Mouse (Mus musculus) heart, embryonic 15.5 days (tissue): ENCODE measurements around the gene Rtf2. TPM values are rescaled to one million over a fixed set of nuclear protein-coding genes. Genes with fewer than 3 reads are reported as not detected.

Experiments
- ATAC-seq: fragments of 200-750 bp; cut with Nextera tagmentation; replicated peaks from 2 replicates; pipeline ENCODE4 v1.8.0; 2017; ENCODE audit warnings: low read depth, moderate TSS enrichment; ENCODE audit not compliant: insufficient number of reproducible peaks, insufficient read depth, low FRiP score
- H3K27ac ChIP-seq: fragments of 300-500 bp; sonication (generic); 2 replicates; pipeline ENCODE4 v1.5.1; 2015; ENCODE audit warnings: mild to moderate bottlenecking, inconsistent platforms
- H3K27me3 ChIP-seq: fragments of 300-500 bp; sonication (generic); 2 replicates; pipeline ENCODE4 v1.6.1; 2015; ENCODE audit warnings: inconsistent platforms
- H3K36me3 ChIP-seq: fragments of 300-500 bp; sonication (generic); 2 replicates; pipeline ENCODE4 v1.6.1; 2015; ENCODE audit warnings: mild to moderate bottlenecking, inconsistent platforms
- H3K4me1 ChIP-seq: fragments of 300-500 bp; sonication (generic); replicated peaks from 2 replicates; pipeline ENCODE4 v1.6.1; 2015; ENCODE audit warnings: inconsistent platforms
- H3K4me2 ChIP-seq: fragments of 300-500 bp; sonication (generic); 2 replicates; pipeline ENCODE4 v1.6.1; 2015; ENCODE audit warnings: inconsistent platforms, mild to moderate bottlenecking, moderate library complexity
- H3K4me3 ChIP-seq: fragments of 300-500 bp; sonication (generic); 2 replicates; pipeline ENCODE4 v1.5.1; 2015; ENCODE audit warnings: mild to moderate bottlenecking, inconsistent platforms
- H3K9ac ChIP-seq: fragments of 300-500 bp; sonication (generic); 2 replicates; pipeline ENCODE4 v1.6.1; 2015; ENCODE audit warnings: mild to moderate bottlenecking, inconsistent platforms
- H3K9me3 ChIP-seq: fragments of 300-500 bp; sonication (generic); replicated peaks from 2 replicates; pipeline ENCODE4 v1.6.1; 2016; ENCODE audit warnings: inconsistent platforms
- WGBS: fragments of 180-500 bp; shearing (Covaris S2); methylation state at CpG from one replicate; pipeline ENCODE4 v1.1.7; 2015; ENCODE audit warnings: mixed read lengths; 5-methylcytosine and 5-hydroxymethylcytosine counted together
- polyA plus RNA-seq: library from polyadenylated mRNA; unstranded; fragments of >200 nt; fragmentation: Nextera tagmentation; extraction: Ambion mirVana; gene quantifications from 2 replicates; pipeline ENCODE4 v1.2.1, GENCODE M21; 2015

The Rtf2 gene
- polyA plus RNA-seq, 1 experiment from 2014 or later, result 44.5 TPM

- WGBS, result 87% methylated on average over 11 of the region's 11 CpGs
Observed at GRCm38 (mm10) chr2:172466427-172467132, 26.2 kb downstream of the Rtf2 start.

GRCm38 (mm10) chr2:172467206-172467605 is 26.9 kb downstream of the Rtf2 start:
- no peak overlapping the region for H3K27ac ChIP-seq
- 86% methylated on average over 5 of the region's 5 CpGs for WGBS
- H3K36me3 ChIP-seq, result peaks cover 59% of the 10 kb centered on the region
- H3K4me3 ChIP-seq, result no peak overlapping the region
- H3K9ac ChIP-seq, result no peak overlapping the region
- no peaks in the 10 kb centered on the region for H3K27me3 ChIP-seq
- H3K9me3 ChIP-seq, result no peaks in the 10 kb centered on the region
- ATAC-seq, result no peak
- no peaks in the 10 kb centered on the region for H3K4me1 ChIP-seq
- no peak overlapping the region for H3K4me2 ChIP-seq

More at GRCm38 (mm10) chr2:172466427-172467132, 26.2 kb downstream of the Rtf2 start:
- no peak overlapping the region for H3K4me2 ChIP-seq
- no peak for ATAC-seq
- no peak overlapping the region for H3K4me3 ChIP-seq
- H3K27me3 ChIP-seq, result no peaks in the 10 kb centered on the region
- peaks cover 59% of the 10 kb centered on the region for H3K36me3 ChIP-seq
- no peak overlapping the region for H3K9ac ChIP-seq
- H3K9me3 ChIP-seq, result no peaks in the 10 kb centered on the region
- no peak overlapping the region for H3K27ac ChIP-seq
- no peaks in the 10 kb centered on the region for H3K4me1 ChIP-seq

- Histone ChIP-seq H3K27ac (no peak overlapping the region), H3K4me1 (peaks cover 2% of the 10 kb centered on the region), H3K4me2 (no peak overlapping the region), H3K9me3 (no peaks in the 10 kb centered on the region), H3K4me3 (no peak overlapping the region), H3K9ac (no peak overlapping the region), H3K27me3 (no peaks in the 10 kb centered on the region), H3K36me3 (peaks cover 56% of the 10 kb centered on the region)
- ATAC-seq, result no peak
- WGBS, result 76% methylated on average over 11 of the region's 11 CpGs
Observed at GRCm38 (mm10) chr2:172468346-172468819, 28.0 kb downstream of the Rtf2 start.

- H3K4me1 ChIP-seq, result peaks cover 14% of the 10 kb centered on the region
- H3K27me3 ChIP-seq, result no peaks in the 10 kb centered on the region
- WGBS, result 80% methylated on average over 11 of the region's 11 CpGs
- no peaks in the 10 kb centered on the region for H3K9me3 ChIP-seq
- no peak within 1 kb of the TSS for H3K4me3 ChIP-seq
- ATAC-seq, result no peak
- no peak within 1 kb of the TSS; the same call in 1 of the 2 replicates for H3K27ac ChIP-seq
- no peak within 1 kb of the TSS for H3K4me2 ChIP-seq
- H3K36me3 ChIP-seq, result peaks cover 26% of the 10 kb centered on the region
- H3K9ac ChIP-seq, result no peak within 1 kb of the TSS
Observed at GRCm38 (mm10) chr2:172472318-172472717, 32.0 kb downstream of the Rtf2 start, which contains the start of gene Fam209. Fam209 (plus strand) TSS chr2:172472520.

GRCm38 (mm10) chr2:172473591-172473990 is 33.2 kb downstream of the Rtf2 start:
- Histone ChIP-seq H3K9me3 (no peaks in the 10 kb centered on the region), H3K4me2 (no peak overlapping the region), H3K4me3 (no peak overlapping the region), H3K4me1 (peaks cover 14% of the 10 kb centered on the region), H3K36me3 (peaks cover 13% of the 10 kb centered on the region), H3K27me3 (no peaks in the 10 kb centered on the region), H3K27ac (no peak overlapping the region; the same call in 1 of the 2 replicates), H3K9ac (no peak overlapping the region)
- 47% methylated on average over 8 of the region's 8 CpGs for WGBS
- no peak for ATAC-seq

GRCm38 (mm10) chr2:172474970-172475369 is 34.6 kb downstream of the Rtf2 start:
- Histone ChIP-seq H3K36me3 (no peaks in the 10 kb centered on the region; the same call in 1 of the 2 replicates), H3K9ac (no peak overlapping the region), H3K4me1 (peaks cover 14% of the 10 kb centered on the region), H3K4me3 (no peak overlapping the region), H3K9me3 (no peaks in the 10 kb centered on the region), H3K4me2 (no peak overlapping the region), H3K27me3 (no peaks in the 10 kb centered on the region), H3K27ac (no peak overlapping the region)
- no peak for ATAC-seq
- 28% methylated on average over 6 of the region's 6 CpGs for WGBS

- Histone ChIP-seq H3K4me1 (peaks cover 14% of the 10 kb centered on the region), H3K27me3 (no peaks in the 10 kb centered on the region), H3K9ac (no peak overlapping the region), H3K4me3 (no peak overlapping the region), H3K36me3 (no peaks in the 10 kb centered on the region), H3K4me2 (peak overlapping the region; percentile 35), H3K27ac (peak overlapping the region; percentile 27; the same call in 1 of the 2 replicates), H3K9me3 (no peaks in the 10 kb centered on the region)
- 14% methylated on average over 10 of the region's 10 CpGs for WGBS
- 0 out of 2 replicates have a peak, but pooled peaks have one; percentile 20 for ATAC-seq
Observed at GRCm38 (mm10) chr2:172476707-172477260, 36.4 kb downstream of the Rtf2 start.

- WGBS, result 13% methylated on average over 3 of the region's 3 CpGs
- Histone ChIP-seq H3K4me1 (peaks cover 14% of the 10 kb centered on the region), H3K4me2 (peak overlapping the region; percentile 63), H3K4me3 (peak overlapping the region; percentile 47), H3K9me3 (no peaks in the 10 kb centered on the region), H3K27ac (peak overlapping the region; percentile 78), H3K9ac (peak overlapping the region; percentile 54), H3K27me3 (no peaks in the 10 kb centered on the region), H3K36me3 (no peaks in the 10 kb centered on the region)
- peak; percentile 77 for ATAC-seq
Observed at GRCm38 (mm10) chr2:172477350-172477749, 37.0 kb downstream of the Rtf2 start.

- peak overlapping the region; percentile 78 for H3K27ac ChIP-seq
Observed at GRCm38 (mm10) chr2:172477860-172478259, 37.5 kb downstream of the Rtf2 start.

GRCm38 (mm10) chr2:172480296-172480695 is 39.9 kb downstream of the Rtf2 start:
- H3K36me3 ChIP-seq, result no peaks in the 10 kb centered on the region
- H3K9me3 ChIP-seq, result no peaks in the 10 kb centered on the region
- no peak overlapping the region for H3K27ac ChIP-seq
- ATAC-seq, result no peak
- 59% methylated on average over 7 of the region's 7 CpGs for WGBS
- no peaks in the 10 kb centered on the region for H3K27me3 ChIP-seq
- H3K4me1 ChIP-seq, result peaks cover 7% of the 10 kb centered on the region
- H3K4me2 ChIP-seq, result no peak overlapping the region
- H3K4me3 ChIP-seq, result no peak overlapping the region
- H3K9ac ChIP-seq, result no peak overlapping the region

More at GRCm38 (mm10) chr2:172477860-172478259, 37.5 kb downstream of the Rtf2 start:
- no peak for ATAC-seq
- Histone ChIP-seq H3K9ac (peak overlapping the region; percentile 54), H3K4me3 (peak overlapping the region; percentile 47), H3K4me2 (peak overlapping the region; percentile 63), H3K27me3 (no peaks in the 10 kb centered on the region), H3K36me3 (no peaks in the 10 kb centered on the region), H3K4me1 (peaks cover 14% of the 10 kb centered on the region), H3K9me3 (no peaks in the 10 kb centered on the region)
- 3% methylated on average over 2 of the region's 2 CpGs for WGBS

GRCm38 (mm10) chr2:172481654-172482385 is 41.5 kb downstream of the Rtf2 start:
- Histone ChIP-seq H3K36me3 (no peaks in the 10 kb centered on the region), H3K9ac (no peak overlapping the region), H3K27ac (no peak overlapping the region), H3K9me3 (no peaks in the 10 kb centered on the region), H3K4me3 (no peak overlapping the region), H3K4me1 (peaks cover 4% of the 10 kb centered on the region), H3K27me3 (no peaks in the 10 kb centered on the region), H3K4me2 (no peak overlapping the region)
- WGBS, result 81% methylated on average over 16 of the region's 16 CpGs
- ATAC-seq, result no peak
